Mouse (Mus musculus): ENCODE data around the gene Bcr.

- TF ChIP-seq CTCF (IDR thresholded peaks at IDR 0.05; ENCODE audit: low read depth) (no peak), EP300 (optimal IDR thresholded peaks at IDR 0.05) (no peak)
Observed at GRCm38 (mm10) chr10:75068624-75069328, 8.4 kb downstream of the Bcr start.

Data from stomach, postnatal 0 days (tissue).